Mouse (Mus musculus) lung, adult 18-20 months (tissue): ENCODE data around the gene Mid2.
"Not testable (repeated sequence)": the region's sequence is repeated elsewhere in the genome, so short reads cannot be mapped to it uniquely, and the experiment has no call there.

Source experiments
- DNase-seq, 2 experiments: peaks; one replicate each; pipeline ENCODE4 v3.0.0; 2022; ENCODE audit warnings: mixed read lengths in 2 of 2

Gene Mid2

GRCm38 (mm10) chrX:140664479-140665241 is at the start of gene Mid2:
Gene Mid2 (plus strand): TSS chrX:140664599.
- DNase-seq: peak; percentile 51 to 63

- DNase-seq: no peak
Measured at GRCm38 (mm10) chrX:140624875-140625594, 39.4 kb upstream of the Mid2 start.

- peak; percentile 7 to 12 for DNase-seq
Measured at GRCm38 (mm10) chrX:140638028-140638427, 26.4 kb upstream of the Mid2 start.

DNA sequence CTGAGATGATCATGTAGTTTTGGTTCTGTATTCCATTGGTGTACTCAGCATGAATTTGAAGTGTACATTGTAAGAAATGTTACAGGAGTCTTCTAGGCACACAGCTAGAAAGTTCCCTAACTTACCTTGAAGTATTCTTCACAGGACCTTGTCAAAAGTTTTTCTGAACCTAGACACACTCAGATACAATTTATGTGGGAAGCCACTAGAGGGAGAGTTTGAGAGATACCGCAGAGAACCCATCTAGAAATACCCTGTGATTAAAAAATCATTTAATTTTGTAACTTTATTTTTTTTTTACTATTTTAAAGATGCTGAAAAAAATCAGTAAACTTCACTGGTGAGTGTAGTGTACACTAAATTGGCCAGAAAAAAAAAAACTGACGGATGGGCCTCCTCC is 24.8 kb upstream of the Mid2 start:
- DNase-seq: no peak

DNA sequence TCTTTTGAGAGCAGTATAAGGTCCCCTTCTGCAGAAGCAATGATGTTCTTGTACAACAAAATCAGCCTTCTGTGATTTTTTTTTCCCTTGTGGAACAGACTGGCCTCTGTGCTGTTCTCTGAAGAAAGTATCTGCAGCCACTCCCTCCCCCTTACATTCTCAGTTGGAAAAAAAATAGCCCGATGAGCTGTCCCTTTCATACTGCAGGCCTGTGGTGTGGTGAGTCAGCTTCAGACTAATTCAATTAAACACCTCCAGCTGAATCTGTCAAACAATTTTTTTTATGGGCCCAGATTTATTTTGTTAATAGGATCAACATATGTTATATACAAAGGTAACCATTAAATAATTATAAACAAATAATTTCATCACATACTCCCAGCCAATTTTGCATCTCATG is 3.7 kb upstream of the Mid2 start:
- no peak for DNase-seq

DNA sequence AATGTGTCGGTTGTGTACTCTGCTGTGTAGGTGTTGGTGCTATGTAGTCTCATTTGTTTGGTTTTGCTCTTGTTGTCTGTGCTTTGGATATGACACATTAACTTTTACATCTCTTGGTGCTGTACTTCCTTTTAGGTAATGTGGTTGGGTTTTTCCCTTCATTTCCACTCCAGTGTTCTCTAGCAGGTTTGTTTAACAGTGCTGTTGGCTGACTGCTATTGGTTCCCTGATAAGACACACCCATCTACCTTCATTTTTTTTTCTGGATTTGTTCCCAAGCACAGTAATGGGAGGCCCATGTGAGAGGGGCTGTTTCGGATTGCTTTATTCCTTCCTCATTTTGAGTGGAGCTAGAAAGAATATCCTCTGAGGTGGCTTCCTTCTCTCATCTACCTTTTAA is 883 bp upstream of the Mid2 start:
- no peak for DNase-seq

GRCm38 (mm10) chrX:140665242-140665810 is 927 bp downstream of the Mid2 start:
- DNase-seq: peak; percentile 15 to 30

GRCm38 (mm10) chrX:140675444-140675843 is 11.0 kb downstream of the Mid2 start:
- no peak for DNase-seq

GRCm38 (mm10) chrX:140688335-140688734 is 23.9 kb downstream of the Mid2 start:
- peak; percentile 9 to 52 for DNase-seq

DNA sequence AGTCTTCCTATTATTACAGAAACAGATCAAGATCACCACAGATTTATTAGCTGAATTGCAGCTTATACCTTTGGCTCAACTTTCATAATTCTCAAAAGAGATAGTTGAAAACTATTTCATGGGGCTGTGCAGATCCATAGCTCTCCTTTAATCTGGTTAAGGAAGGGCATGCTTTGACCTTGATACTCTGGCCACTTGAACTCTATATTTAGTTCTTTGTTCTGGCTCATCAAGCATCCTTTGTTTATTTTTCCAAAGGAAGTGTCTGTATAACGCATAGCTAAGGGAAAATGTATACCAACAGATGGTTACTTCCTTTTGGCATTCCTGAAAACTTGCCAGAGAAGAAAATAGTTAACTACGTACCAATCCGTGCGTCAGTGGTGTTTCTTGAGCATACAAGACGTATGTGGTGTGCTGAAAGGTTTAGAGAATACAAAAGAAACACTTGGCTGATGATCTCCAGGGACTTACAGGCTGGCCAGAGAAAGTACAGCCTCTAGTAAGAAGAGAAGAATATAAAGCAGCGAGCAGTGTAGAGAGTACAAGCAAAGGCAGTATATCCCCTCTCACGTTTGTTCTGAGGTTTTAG is 33.6 kb downstream of the Mid2 start:
- not testable (repeated sequence) for DNase-seq

- DNase-seq: no peak
Measured at GRCm38 (mm10) chrX:140703224-140703623, 38.8 kb downstream of the Mid2 start.

- DNase-seq: no peak
Measured at GRCm38 (mm10) chrX:140706077-140706476, 41.7 kb downstream of the Mid2 start.

DNA sequence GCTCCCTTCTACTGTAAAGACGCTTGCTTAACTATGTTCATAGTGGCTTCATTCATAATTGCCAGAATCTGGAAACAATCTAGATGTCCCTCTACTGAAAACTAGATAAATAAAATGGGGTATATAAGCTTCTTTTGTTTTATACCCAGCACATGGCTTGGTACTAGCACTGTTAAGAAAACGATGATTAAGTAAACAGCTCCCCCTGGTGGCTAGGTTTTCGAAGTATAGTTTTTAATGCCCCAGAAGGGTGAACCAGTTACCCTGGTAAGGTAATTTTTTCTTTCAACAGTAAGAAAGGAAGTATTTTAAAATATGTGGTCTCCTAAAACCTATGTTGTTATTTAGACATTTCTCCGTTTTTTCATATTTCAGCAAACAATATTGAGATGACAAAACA is 58.0 kb downstream of the Mid2 start:
- DNase-seq: peak in 1 of 2 experiments; percentile 34

DNA sequence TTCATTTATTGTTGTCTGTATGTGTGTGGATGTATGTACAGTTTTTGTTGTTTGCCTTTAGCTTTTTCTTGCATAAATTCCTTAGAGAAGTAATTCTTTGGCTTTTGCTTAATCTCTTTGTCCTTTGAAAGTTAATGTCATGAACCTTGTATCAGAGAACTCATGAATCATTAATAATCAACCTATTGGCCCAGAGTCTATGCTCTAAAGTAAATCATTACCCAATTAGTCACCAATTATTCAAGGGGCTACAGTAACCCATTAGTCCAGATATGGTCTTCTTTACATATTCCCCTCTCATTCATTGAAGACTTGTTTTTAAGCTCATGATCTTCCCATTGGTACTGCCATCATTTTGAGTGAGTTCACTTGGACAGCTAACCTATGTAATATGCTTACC is 74.6 kb downstream of the Mid2 start:
- DNase-seq: no peak

DNA sequence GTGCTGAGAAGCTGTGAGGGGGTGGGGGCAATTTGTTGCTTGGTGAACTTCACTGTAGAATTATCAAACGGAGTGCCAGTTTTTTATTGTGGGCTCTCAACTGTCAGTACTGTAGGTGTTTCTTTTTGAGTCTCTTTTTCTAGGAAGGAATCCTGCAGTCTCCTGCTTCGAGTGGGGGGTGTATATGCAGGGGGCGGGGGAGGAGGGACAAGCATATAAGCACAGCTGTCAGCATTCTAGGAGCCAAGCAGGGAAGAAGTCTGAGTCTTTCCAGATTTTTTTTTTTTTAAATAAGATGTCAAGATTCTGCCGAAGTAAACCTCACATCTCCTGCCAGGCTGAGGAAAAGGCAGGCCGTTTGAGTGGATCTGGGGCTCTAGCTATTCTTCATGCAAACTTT is 78.8 kb downstream of the Mid2 start:
- no peak for DNase-seq

GRCm38 (mm10) chrX:140769794-140770193 is 105.4 kb downstream of the Mid2 start:
- DNase-seq: peak in 1 of 2 experiments; percentile 2

GRCm38 (mm10) chrX:140805340-140805739 is 140.9 kb downstream of the Mid2 start:
- peak in 1 of 2 experiments; percentile 8 for DNase-seq

- DNase-seq: no peak
Measured at GRCm38 (mm10) chrX:140813312-140814006, 149.1 kb downstream of the Mid2 start, which contains the start of gene Tex13b. Gene Tex13b (minus strand): TSS chrX:140813433.
